Mouse (Mus musculus): Measurements from ENCODE around the gene Sik3. TPM values are rescaled to one million over a fixed set of nuclear protein-coding genes. Genes with fewer than 3 reads are reported as not detected.
"Not testable (repeated sequence)": the region's sequence is repeated elsewhere in the genome, so short reads cannot be mapped to it uniquely, and the experiment has no call there.

Sik3 gene
- total RNA-seq, 2 experiments from 2014 or later: 95.0 to 103 TPM

GRCm38 (mm10) chr9:46140811-46141210 lies 128.2 kb downstream of the Sik3 start:
- intact Hi-C loops (cut with DNase I): no loop called here

GRCm38 (mm10) chr9:46142031-46142430 lies 129.4 kb downstream of the Sik3 start:
- intact Hi-C loops (cut with DNase I): no loop called here

More at GRCm38 (mm10) chr9:46140811-46141210, 128.2 kb downstream of the Sik3 start:
- no peak for DNase-seq (ENCODE audit: low spot score in 2 of 2)

GRCm38 (mm10) chr9:46142492-46142891 lies 129.9 kb downstream of the Sik3 start:
- intact Hi-C loops (cut with DNase I): no loop called here

More at GRCm38 (mm10) chr9:46142031-46142430, 129.4 kb downstream of the Sik3 start:
- DNase-seq (ENCODE audit: low spot score in 2 of 2): no peak

GRCm38 (mm10) chr9:46144976-46145375 lies 132.4 kb downstream of the Sik3 start:
- intact Hi-C loops (cut with DNase I): no loop called here
- DNase-seq (ENCODE audit: low spot score in 2 of 2): no peak

More at GRCm38 (mm10) chr9:46142492-46142891, 129.9 kb downstream of the Sik3 start:
- DNase-seq (ENCODE audit: low spot score in 2 of 2): no peak

GRCm38 (mm10) chr9:46146437-46146836 lies 133.8 kb downstream of the Sik3 start:
- intact Hi-C loops (cut with DNase I): no loop called here
- no peak for DNase-seq (ENCODE audit: low spot score in 2 of 2)

GRCm38 (mm10) chr9:46148723-46149122 lies 136.1 kb downstream of the Sik3 start:
- DNase-seq (ENCODE audit: low spot score in 2 of 2): no peak
- intact Hi-C loops (cut with DNase I): no loop called here

GRCm38 (mm10) chr9:46149392-46149791 lies 136.8 kb downstream of the Sik3 start:
- no peak for DNase-seq (ENCODE audit: low spot score in 2 of 2)
- intact Hi-C loops (cut with DNase I): no loop called here

GRCm38 (mm10) chr9:46150116-46150515 lies 137.5 kb downstream of the Sik3 start:
- intact Hi-C loops (cut with DNase I): no loop called here

GRCm38 (mm10) chr9:46150890-46151703 lies 138.5 kb downstream of the Sik3 start:
- intact Hi-C loops (cut with DNase I): no loop called here
- DNase-seq (ENCODE audit: low spot score in 2 of 2): no peak

More at GRCm38 (mm10) chr9:46150116-46150515, 137.5 kb downstream of the Sik3 start:
- DNase-seq (ENCODE audit: low spot score in 2 of 2): no peak

- intact Hi-C loops (cut with DNase I): no loop called here
- DNase-seq (ENCODE audit: low spot score in 2 of 2): no peak
Measured at GRCm38 (mm10) chr9:46151704-46152040, 139.1 kb downstream of the Sik3 start.

GRCm38 (mm10) chr9:46152067-46153015 lies 139.7 kb downstream of the Sik3 start:
- peak; percentile 26 to 43 for DNase-seq (ENCODE audit: low spot score in 2 of 2)
- intact Hi-C loops (cut with DNase I): no loop called here

- intact Hi-C loops (cut with DNase I): no loop called here
- DNase-seq (ENCODE audit: low spot score in 2 of 2): no peak
Measured at GRCm38 (mm10) chr9:46154469-46154868, 141.8 kb downstream of the Sik3 start.

- DNase-seq (ENCODE audit: low spot score in 2 of 2): no peak
- intact Hi-C loops (cut with DNase I): no loop called here
Measured at GRCm38 (mm10) chr9:46155026-46155425, 142.4 kb downstream of the Sik3 start.

- intact Hi-C loops (cut with DNase I); DNase-seq (ENCODE audit: low spot score in 2 of 2): not testable (repeated sequence)
Measured at GRCm38 (mm10) chr9:46155818-46156217, 143.2 kb downstream of the Sik3 start.

GRCm38 (mm10) chr9:46156711-46157110 lies 144.1 kb downstream of the Sik3 start:
- DNase-seq (ENCODE audit: low spot score in 2 of 2): no peak
- intact Hi-C loops (cut with DNase I): no loop called here

- no peak for DNase-seq (ENCODE audit: low spot score in 2 of 2)
- intact Hi-C loops (cut with DNase I): no loop called here
Measured at GRCm38 (mm10) chr9:46158273-46158813, 145.7 kb downstream of the Sik3 start.

GRCm38 (mm10) chr9:46163430-46163829 lies 150.8 kb downstream of the Sik3 start:
- no peak for DNase-seq (ENCODE audit: low spot score in 2 of 2)
- intact Hi-C loops (cut with DNase I): no loop called here

- no peak for DNase-seq (ENCODE audit: low spot score in 2 of 2)
Measured at GRCm38 (mm10) chr9:46168802-46169201, 156.2 kb downstream of the Sik3 start.

GRCm38 (mm10) chr9:46172251-46172650 lies 159.6 kb downstream of the Sik3 start:
- DNase-seq (ENCODE audit: low spot score in 2 of 2): no peak
- intact Hi-C loops (cut with DNase I): no loop called here

More at GRCm38 (mm10) chr9:46168802-46169201, 156.2 kb downstream of the Sik3 start:
- intact Hi-C loops (cut with DNase I): no loop called here

GRCm38 (mm10) chr9:46172953-46173352 lies 160.3 kb downstream of the Sik3 start:
- no peak for DNase-seq (ENCODE audit: low spot score in 2 of 2)
- intact Hi-C loops (cut with DNase I): no loop called here
